Mouse (Mus musculus) ZHBTc4 (cell line): ENCODE data around the gene Arhgef39.

Experiments
- DNase-seq: peaks from one replicate; pipeline ENCODE4 v3.0.0-alpha.2; 2011; ENCODE audit warnings: low read depth, low spot score

Gene Arhgef39

DNA sequence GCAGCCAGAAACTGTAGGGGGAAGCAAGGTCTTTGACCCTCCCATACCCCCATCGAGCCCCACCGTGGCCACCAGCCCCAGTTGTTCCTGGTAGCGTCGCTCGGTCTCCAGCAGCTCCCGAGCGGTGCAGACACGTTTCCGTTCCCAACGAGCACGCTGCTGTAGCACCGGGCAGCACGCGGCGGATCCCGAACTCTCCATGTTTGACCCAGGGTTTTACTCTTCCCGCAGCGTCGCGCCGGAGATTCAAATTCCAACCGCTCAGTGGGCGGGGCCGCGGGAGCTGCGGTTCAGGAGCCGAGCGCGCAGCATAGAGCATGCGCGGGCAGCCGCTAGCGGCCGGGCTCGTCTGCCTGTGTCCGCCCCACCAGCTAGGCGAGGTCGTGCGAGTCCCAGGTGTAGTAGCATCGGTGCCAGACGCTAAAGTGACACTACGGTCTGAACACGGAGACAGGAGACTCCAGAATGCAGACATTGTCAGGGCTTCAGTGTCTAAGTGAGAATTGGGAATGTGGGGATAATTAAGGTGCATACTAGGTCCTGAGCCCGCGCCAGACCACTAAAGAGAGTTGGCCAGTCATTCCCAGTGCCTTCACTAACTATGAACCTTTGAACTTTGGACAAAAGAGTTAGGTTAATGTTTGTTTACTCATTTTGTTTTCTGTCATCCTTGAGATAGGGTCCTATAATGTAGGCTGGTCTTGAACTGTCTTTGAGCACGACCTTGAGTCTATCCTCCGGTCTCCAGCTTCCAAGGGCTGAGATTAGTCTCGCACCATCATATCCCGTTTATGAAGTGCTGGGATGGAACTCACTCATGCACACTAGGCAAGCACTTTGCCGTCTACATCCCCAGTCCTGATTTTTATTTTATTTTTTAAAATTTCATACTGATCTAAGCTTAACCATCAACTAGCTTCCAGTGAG lies at the start of gene Arhgef39:
Gene Arhgef39, minus strand, starts transcription at position 289 of the 927 bp plus-strand sequence.
- peak; percentile 95 for DNase-seq

DNA sequence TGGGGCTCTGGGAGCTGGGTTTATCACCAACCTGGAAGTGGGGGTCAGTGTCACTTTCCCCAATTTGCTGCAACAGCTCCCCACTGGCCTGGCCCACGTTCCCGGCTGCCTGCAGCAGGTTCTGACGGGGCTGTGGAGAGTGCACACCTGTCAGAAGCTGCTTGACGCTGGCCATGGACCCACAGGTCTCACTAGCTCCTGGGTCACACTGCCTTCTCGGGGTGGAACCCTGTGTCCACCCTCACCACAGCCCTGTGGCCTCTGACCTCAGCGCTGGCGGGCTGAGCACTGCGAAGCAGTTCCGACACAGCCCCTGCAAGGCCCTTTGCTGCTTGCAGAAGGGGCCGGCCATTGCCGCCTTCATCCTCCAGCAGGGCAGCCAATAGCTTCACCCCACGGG lies 49.6 kb upstream of the Arhgef39 start:
- no peak for DNase-seq

DNA sequence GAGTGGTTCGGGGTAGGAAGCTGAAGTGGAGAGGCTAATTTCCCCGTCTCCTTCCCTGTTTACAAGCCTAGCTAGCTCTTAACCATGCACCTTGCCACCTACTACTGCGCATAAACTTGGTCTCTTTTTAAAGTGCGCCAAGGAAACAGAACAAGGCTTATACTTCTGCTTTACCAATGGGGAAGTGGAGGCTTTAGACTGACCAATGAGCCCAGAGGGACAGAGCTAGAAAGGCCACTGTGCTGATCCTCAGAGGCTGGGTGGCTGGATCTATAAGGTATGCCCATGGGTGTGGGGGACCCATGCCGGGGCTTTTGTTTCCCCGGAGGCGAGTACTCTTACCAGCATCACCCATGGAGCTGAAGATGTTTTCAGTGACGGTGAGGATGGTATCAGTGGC lies 47.7 kb upstream of the Arhgef39 start:
- no peak for DNase-seq

DNA sequence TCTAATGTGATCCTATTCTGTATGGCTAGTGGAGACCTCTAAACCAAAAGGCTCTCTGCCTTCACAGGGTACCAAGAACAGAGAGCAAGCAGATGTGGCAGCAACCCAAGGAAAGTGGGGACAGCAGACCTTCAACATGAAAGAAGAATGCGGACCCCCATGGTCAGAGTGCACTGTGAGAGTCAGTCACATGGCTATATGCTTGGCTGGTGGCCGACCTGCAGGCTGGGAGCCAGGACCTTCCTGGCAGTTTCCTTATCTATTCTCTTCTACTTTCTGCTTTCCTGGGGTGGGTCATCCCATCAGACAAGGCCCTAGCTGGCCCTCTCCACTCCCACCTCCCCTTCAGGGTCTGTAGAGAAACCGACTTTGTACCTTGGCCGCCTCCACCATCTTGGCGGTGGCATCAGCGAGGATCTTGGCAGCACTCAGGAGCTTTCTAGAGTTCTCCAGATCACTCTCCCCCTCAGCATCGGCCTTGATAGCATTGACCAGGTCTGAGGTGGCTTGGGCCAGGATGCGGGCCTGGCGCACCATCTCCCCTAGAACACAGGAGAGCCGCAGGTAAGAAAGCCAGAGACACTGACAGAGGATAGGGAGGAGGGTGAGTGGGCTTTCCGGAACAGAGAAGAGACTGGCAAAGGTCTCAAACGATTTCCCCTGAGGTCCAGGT lies 47.0 kb upstream of the Arhgef39 start:
- no peak for DNase-seq

DNA sequence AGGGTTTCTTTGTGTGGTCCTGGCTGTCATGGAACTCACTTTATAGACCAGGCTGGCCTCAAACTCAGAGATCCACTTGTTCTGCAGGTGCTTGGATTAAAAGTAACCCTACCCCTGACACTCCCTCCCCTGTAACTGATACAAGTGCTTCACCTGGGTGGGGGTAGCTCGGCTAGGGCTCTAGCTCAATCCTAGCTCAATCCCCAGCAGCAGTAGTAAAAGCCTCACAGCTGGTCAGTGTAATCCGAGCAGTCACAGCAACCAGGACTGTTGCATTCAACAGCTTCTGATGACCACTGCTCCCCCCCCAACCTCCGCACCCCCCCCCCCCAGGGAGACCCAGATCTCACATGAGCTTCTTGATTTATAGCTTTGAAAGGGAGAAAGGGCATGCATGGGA lies 42.5 kb upstream of the Arhgef39 start:
- DNase-seq: no peak

DNA sequence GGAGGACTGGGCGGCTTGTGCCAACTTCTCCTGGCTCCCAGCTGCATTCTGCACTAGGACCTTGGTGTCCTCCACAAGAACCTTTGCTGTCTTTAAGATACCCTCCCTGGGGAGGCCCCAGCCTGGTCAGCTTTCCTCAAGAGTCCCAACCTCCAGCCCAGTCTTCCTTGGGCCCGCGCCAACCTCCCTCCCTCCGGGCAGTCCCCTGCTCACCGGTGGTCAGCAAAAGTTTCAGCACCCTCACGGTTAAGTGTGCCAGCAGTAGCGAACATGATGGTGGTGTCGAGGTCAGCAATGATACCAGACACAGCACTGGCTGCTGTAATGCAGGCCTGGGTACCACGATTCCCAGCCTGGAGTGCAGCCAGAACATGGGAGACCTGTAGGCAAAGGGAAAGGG lies 36.5 kb upstream of the Arhgef39 start:
- DNase-seq: no peak

DNA sequence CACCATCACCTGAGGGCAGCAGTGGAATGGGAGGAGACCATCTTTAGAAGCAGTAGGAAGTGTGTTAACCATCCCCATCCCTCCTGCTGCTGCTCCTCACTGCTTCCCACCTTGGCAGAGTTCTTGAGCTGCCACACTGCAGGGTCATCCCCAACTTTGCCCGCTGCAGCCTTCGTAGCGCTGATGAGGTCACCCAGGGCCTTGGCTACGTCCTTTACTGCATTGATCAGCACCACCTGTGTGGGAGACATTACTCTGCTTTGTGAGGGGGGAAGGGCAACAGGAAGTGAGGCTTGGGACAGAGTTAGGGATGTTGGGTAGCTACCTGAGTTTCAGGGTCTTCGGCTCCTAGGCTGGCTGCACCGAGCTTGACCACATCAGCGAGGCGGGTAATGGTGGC lies 36.1 kb upstream of the Arhgef39 start:
- no peak for DNase-seq

DNA sequence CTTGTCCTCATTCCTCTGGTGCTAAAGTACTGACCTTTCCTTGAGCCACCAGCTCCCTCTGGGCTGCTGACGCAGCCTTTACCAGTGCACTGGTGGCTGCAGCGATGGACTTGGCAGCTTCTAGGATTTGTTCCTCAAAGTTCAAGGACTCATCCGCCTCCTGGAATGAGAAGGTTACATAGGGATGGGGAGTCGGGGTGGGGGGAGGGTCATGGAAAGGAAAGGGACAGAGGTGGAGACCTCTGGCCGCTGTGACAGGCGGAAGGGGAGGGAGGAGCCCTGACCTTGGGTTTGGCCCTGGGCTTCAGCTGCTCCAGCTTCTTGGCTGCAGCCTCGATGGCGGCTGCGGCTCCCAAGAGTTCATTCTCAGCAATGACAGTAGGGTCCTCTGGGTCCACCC lies 33.8 kb upstream of the Arhgef39 start:
- no peak for DNase-seq

DNA sequence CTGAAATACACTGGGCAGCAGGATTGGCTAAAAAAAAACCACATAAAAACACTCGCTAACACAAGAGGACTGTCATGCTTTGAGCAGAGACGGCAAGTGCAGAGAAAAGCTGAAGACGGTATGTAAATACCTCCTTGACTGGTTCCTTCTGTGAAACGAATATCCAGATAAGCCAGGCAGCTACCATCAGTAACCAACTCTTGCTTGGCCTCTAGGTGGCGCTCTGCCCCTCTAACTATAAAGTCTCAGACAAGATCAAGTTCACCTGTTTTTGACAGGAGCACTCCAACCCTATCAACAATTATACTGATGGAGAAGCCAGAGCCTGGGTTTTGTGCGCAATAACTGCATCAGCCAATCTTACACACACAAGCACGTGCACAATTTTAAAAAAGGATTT lies 31.1 kb upstream of the Arhgef39 start:
- DNase-seq: peak; percentile 89

DNA sequence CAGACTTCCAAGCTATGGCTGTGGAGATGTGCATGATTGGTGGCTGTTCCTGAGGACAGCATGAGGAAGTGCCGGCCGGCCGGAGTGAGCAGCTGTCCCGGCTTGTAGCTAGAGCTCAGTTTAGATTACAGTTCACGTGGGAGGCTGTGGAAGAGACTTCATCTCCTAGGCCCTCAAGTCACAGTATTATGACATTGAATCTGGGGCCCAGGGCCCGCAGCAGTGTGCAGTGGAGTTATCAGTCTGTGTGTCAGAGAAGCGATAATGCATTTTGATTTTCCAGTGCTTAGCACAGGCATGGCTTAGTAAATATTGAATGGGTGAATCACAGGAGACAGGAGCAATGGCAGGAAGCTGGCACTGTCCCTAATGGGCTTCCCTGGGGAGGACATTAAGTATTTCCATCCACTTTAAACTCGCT lies 30.6 kb upstream of the Arhgef39 start:
- DNase-seq: no peak

DNA sequence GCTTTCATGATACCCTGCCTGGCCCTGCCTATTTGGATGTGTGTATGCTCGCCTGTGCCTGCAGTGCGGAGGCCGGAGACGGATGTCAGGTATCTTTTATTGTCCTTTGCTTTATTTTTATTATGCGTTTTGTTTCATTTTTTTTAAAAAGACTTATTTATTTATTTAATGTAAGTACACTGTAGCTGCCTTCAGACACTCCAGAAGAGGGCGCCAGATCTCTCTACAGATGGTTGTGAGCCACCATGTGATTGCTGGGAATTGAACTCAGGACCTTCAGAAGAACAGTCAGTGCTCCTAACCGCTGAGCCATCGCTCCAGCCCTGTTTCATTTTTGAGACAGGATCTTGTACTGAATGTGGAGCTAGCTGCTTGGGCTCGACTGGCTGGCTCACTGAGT lies 29.0 kb upstream of the Arhgef39 start:
- DNase-seq: peak; percentile 54

DNA sequence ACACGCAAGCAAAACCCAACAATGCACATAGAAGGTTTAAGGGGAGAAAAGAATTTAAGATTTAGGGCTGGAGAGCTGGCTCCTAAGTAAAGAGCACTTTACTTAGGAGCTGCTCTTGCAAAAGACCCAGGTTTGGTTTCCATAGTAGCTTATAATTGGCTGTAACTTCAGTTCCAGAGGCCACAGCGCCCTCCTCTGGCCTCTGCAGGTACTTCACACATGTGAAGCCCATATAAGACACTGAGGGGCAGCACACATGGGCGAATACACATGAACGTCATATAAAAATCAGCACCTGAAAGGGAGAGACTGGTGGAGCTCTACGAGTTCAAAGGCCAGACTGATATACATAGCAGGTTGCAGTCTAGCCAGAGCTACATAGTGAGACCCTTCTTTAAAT lies 28.4 kb upstream of the Arhgef39 start:
- peak; percentile 85 for DNase-seq

DNA sequence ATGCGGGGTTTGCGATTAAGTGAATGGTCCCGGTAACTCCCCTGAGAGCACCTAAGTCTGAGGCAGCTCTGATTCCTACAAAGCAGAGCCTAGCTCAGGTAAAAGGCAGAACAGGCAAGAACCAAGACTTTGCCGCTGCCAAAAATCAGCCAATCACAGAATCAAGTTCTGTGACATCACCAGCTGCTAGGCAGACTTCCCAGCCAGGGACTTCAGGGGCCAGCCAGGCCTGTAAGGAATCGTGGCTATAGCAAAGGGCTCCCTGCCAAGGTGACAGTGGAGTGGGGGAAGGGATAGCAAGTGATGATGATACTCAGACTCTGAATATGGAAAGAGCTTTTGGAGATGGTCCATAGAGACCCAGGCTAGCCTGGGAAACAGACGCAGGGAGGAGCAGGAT lies 20.5 kb upstream of the Arhgef39 start:
- peak; percentile 86 for DNase-seq

DNA sequence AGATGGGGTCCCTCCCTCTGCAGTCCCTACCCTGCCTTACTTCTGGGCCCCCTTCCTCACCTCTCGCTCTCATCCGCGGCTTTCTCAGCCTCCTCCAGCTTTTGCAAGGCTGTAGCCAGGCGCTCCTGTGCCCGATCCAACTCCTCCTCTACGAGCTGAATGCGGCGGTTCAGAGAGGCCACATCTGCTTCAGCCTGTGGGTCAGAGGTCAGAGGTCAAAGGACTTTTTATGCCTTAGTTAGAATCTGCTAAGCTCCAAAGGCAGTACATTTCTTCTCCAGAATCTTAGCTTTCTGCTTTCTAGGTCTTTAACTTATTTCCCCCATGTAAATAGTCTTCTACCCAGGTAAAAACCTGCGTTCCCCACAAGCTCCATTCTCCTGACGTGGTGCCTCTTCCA lies 20.1 kb upstream of the Arhgef39 start:
- peak; percentile 42 for DNase-seq

DNA sequence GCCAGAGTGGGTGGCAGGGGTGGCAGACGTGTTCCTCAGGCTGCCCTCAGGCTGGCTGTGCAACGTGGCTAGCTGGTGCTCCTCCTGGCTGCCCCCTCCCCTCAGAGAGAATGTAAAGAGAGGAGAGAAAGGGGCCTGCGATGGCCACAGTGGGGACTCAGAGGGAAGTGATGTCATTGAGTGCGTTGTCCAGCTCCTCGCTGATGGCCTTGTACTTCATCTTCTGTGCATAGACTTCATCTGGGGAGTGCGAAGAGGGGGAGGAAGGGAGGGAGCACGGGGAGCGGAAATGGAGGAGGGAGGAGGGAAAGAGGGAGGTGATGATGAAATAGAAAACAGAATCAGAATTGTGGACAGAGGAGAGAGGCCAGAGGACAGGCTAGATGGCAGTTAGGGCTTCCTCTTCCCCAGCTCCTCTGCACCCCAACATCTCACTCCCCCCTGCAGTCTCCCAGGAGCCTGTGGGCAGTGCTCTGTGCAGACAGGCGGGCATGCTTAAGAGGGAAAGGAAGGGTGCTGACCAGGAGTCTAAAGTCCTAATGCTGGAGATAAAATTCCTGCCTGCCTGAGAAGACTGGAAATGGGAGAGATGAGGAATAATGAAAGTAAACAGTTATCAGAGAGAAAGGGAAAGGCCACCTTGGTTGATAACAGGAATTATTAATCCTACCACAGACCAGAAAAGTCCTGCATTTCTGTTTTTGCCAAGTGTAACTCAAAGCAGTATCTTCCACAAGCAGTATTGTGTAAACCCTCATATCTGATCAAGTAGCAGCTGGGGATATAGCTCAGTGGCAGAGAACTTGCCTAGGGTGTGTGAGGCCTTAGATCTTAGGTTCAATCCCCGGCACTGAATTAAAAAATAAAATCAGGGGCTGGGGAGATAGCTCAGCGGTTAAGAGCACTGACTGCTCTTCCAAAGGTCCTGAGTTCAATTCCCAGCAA lies 16.5 kb upstream of the Arhgef39 start:
- DNase-seq: no peak

DNA sequence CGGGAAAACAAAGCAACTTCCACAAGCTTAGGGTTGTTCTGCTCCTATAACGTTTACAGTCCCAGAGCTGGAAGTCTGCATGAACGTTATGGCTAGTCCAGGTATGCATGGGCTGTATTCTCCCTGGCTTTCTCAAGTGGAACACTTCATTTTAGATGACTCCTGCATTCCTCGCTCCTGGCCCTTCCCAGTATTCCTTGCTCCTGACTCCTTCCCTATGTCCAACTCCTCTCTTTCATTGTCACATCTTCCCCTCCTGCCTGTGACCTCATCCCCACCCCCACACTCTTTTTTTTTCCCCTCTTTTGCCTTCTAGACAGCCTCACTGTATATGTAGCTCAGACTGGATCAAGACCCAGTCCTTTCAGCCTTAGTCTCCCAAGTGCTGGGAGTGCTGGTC lies 14.3 kb upstream of the Arhgef39 start:
- no peak for DNase-seq

DNA sequence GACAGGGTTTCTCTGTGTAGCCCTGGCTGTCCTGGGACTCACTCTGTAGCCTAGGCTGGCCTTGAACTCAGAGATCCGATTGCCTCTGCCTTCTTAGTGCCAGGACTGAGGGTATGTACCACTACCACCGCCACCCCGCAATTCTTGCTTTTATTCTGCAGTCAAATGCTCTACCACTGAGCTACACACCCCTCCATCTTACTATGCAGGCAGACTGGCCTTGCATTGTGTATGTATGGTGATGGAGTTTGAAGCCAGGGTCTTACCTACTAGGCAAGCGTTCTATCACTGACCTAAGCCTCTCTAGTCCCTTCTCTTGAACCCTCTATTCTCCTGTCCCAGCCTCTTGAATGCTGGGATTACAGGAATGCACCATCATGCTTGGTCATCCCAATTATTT lies 13.8 kb upstream of the Arhgef39 start:
- DNase-seq: no peak

DNA sequence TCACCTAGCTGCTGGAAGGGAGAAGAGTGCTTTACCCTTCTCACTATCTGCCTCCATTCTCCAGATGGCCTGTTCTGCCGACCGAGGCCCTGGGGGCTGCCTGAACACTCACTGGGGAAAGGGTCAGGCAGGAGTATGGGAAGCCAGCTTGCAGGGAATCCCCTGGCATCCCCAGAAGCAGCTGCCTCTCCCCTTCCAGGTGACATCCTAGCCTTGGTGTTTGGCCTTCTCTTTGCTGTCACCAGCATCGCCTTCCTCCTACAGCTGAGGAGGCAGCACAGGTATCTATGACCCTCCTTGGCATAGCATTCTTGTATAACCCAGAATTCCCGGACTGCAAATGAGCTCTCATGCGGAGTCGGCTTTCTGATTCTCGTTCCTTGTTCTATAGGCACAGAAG lies 13.2 kb upstream of the Arhgef39 start:
- no peak for DNase-seq

DNA sequence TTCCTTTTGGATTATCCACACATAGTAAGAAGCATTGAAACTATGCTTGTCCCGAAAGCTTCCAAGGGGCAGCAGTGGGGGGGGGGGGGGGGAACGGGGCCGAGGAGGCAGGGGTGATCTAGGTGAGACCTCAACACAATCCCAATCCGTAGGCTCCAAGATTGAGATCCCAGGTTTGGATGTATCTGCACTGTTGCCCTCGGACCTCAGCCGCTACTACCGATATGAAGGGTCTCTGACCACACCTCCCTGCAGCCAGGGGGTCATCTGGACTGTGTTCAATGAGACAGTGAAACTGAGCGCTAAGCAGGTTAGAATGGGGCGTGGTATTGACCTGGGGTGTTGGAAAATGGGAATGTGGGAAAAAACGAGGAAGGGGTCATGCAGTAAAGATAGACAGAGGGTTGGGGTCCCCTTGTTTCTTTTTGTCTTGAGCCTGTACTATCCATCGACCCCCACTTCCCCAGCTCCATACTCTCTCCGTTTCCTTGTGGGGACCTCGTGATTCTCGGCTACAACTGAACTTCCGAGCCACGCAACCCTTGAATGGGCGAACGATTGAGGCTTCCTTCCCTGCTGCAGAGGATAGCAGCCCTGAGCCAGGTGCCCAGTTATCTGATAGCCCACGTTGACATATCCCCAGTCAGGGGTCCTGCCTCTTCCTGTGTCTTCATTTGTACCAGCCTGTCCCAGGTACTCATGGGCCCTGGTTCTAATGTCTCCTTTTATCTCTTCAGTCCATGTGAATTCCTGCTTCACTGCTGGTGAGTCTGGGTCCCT lies 12.4 kb upstream of the Arhgef39 start:
- DNase-seq: no peak

DNA sequence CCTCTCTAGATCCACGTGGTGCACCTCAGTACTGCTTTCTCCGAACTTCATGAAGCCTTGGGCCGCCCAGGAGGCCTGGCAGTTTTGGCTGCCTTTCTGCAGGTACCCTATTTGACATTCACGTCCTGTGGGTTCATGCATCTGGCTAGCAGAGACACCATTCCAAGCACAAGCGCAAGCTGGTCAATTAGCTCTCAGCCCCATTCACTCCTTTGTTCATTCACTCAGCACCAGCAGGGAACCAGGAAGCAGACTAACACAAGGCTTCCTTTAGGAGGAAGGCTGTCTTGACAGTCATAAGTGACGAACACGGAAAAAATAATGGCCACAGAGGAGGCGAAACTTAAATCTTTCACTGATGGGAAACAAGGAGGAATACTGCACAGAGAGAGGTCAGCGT lies 9.6 kb upstream of the Arhgef39 start:
- peak; percentile 51 for DNase-seq

DNA sequence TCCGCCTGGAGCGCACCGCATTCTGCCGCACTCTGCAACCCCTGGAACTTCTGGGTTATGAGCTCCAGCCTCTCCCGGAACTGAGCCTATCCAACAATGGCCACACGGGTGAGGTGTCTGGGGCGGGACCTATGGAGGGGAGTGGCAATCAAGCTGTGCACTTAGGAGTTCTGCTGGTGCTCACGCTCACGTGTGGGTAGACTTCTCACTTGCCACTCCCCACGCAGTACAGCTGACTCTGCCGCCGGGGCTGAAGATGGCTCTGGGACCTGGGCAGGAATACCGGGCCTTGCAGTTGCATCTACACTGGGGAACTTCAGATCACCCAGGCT lies 9.1 kb upstream of the Arhgef39 start:
- DNase-seq: peak; percentile 71
